Mouse (Mus musculus): Measurements from ENCODE around the gene Snurf.

GRCm38 (mm10) chr7:59978646-59979045 is 26.2 kb downstream of the Snurf start:
- TF ChIP-seq POLR2A (IDR thresholded peaks at IDR 0.05; ENCODE audit: borderline replicate concordance, control insufficient read depth, low read depth, low read length) (no peak), CTCF (IDR thresholded peaks at IDR 0.05; ENCODE audit: control insufficient read depth, insufficient read depth, low read length) (no peak)

Measured in bone marrow, adult 2 months (tissue).